Mouse (Mus musculus): ENCODE measurements around the gene Mybph. TPM values are rescaled to one million over a fixed set of nuclear protein-coding genes. Genes with fewer than 3 reads are reported as not detected.
"Not testable (repeated sequence)": the region's sequence is repeated elsewhere in the genome, so short reads cannot be mapped to it uniquely, and the experiment has no call there.

The Mybph gene
- total and polyA plus RNA-seq, 2 experiments from 2014 or later, result 0.12 TPM; not detected in 1

DNA sequence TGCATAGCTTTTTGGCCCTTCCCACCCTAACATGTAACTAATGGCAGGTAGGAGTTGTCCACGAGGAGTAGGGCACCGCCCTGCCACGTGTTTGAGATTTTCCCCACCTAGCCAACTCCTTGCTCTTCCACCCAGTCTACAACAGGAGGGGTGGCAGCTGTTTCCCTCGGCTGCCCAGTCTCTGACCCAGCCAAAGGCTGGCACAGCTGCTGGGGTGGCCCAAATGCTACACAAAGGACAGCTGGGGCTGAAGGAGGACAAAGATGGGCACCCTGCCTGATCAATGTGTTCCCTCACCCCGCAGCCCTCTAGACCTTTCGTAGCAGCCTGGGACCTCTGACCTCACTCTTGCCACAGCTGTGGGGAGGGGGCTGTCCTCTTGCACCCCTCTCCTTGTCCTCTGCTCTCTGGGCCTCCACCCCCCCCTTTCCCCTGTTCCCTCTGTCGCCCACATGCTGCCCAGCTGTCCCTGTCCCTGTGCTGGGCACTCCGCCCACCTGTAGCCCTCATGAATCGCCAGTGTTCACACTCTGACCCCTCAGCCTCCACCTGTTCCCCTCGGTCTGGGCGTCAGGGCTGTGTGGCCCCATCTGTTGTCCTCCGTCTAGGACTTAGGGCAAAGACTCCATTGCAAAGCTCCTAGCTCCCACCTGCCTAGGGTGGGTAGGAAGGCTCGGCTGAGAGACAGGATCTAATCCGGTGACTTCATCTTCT lies 51.9 kb downstream of the Mybph start:
- Histone ChIP-seq H3K9me3 (replicated peaks; ENCODE audit: control insufficient read depth, low read length) (no peaks in the 10 kb centered on the region), H3K27ac (ENCODE audit: low read depth) (no peak overlapping the region), H3K4me1 (ENCODE audit: control insufficient read depth, insufficient read depth) (peaks cover 8% of the 10 kb centered on the region), H3K9ac (replicated peaks; ENCODE audit: low read depth, low read length) (no peak overlapping the region), H3K4me3 (ENCODE audit: low read depth, low read length) (no peak overlapping the region), H3K36me3 (replicated peaks; ENCODE audit: control insufficient read depth, insufficient read depth, low read length) (no peaks in the 10 kb centered on the region), H3K27me3 (ENCODE audit: control insufficient read depth, insufficient read depth, low read length) (no peaks in the 10 kb centered on the region), H3K4me2 (ENCODE audit: low read depth, low read length) (no peak overlapping the region)
- no peak for DNase-seq (ENCODE audit: low spot score)
- no peak for ATAC-seq (ENCODE audit: insufficient read depth, low read depth)
- 80% methylated on average over 13 of the region's 14 CpGs for WGBS
- no peak for TF ChIP-seq EP300 (IDR thresholded peaks at IDR 0.05; ENCODE audit: low read depth)
- no peak for TF ChIP-seq CTCF (IDR thresholded peaks at IDR 0.05; ENCODE audit: low read depth)

DNA sequence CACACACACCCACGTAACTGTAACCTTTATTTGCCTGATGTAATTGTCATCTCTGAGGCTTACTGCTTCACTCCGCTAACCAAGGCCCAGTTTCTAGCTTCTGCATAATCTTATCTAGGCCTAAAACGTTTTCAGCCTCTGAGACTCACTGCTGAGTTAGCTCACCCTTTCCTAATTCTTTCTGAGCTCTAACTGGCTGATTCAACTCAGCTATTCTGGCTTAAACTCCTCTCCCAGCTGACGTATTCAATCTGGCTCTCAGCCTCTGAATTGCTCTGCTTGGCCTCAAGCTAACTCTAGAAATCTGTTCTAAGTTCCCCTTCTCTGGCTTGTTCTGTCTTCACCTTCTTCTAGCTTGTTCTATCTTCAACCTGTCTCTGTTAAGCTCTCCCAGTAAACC lies 53.3 kb downstream of the Mybph start:
- Histone ChIP-seq H3K9ac (replicated peaks; ENCODE audit: low read depth, low read length) (no peak overlapping the region), H3K27me3 (ENCODE audit: control insufficient read depth, insufficient read depth, low read length) (no peaks in the 10 kb centered on the region), H3K27ac (ENCODE audit: low read depth) (no peak overlapping the region), H3K4me3 (ENCODE audit: low read depth, low read length) (no peak overlapping the region), H3K4me2 (ENCODE audit: low read depth, low read length) (no peak overlapping the region), H3K36me3 (replicated peaks; ENCODE audit: control insufficient read depth, insufficient read depth, low read length) (no peaks in the 10 kb centered on the region), H3K4me1 (ENCODE audit: control insufficient read depth, insufficient read depth) (peaks cover 8% of the 10 kb centered on the region), H3K9me3 (replicated peaks; ENCODE audit: control insufficient read depth, low read length) (no peaks in the 10 kb centered on the region)
- ATAC-seq (ENCODE audit: insufficient read depth, low read depth) (no peak), DNase-seq (ENCODE audit: low spot score) (no peak)
- WGBS, result 47% methylated on average over 4 of the region's 4 CpGs
- no peak for TF ChIP-seq CTCF (IDR thresholded peaks at IDR 0.05; ENCODE audit: low read depth)
- no peak for TF ChIP-seq EP300 (IDR thresholded peaks at IDR 0.05; ENCODE audit: low read depth)

DNA sequence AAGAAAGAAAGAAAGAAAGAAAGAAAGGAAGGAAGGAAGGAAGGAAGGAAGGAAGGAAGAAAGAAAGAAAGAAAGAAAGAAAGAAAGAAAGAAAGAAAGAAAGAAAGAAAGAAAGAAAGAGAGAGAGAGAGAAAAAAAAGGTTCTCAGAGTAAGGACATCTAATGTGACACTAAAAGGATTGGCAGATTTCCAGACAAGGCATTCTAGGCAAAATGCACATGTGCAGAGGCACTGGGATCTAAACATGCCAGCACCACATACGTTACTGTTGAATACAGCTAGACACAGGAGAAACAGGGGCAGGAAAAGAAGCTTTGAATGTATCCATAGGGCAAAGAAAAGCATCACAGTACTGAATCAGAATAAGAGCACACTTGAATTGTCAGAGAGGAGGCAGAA lies 56.4 kb downstream of the Mybph start:
- DNase-seq (ENCODE audit: low spot score); H3K4me1 ChIP-seq (ENCODE audit: control insufficient read depth, insufficient read depth); H3K27me3 ChIP-seq (ENCODE audit: control insufficient read depth, insufficient read depth, low read length); H3K4me2 ChIP-seq (ENCODE audit: low read depth, low read length); H3K9ac ChIP-seq (replicated peaks; ENCODE audit: low read depth, low read length); ATAC-seq (ENCODE audit: insufficient read depth, low read depth); H3K27ac ChIP-seq (ENCODE audit: low read depth); H3K4me3 ChIP-seq (ENCODE audit: low read depth, low read length); H3K36me3 ChIP-seq (replicated peaks; ENCODE audit: control insufficient read depth, insufficient read depth, low read length); H3K9me3 ChIP-seq (replicated peaks; ENCODE audit: control insufficient read depth, low read length): not testable (repeated sequence)
- 76% methylated on average over 1 of the region's 1 CpGs for WGBS

Other genes starting within 250 kb of the Mybph start
- 11.2 and 12.5 TPM in 2 replicates for gene Fmod, start 156.2 kb upstream of the Mybph start, total RNA-seq (2014; rRNA removed; ENCODE audit: low replicate concordance)
- 7.7 and 8.9 TPM in 2 replicates for gene Fmod, start 156.2 kb upstream of the Mybph start, polyA plus RNA-seq (2015; fragmentation: Nextera tagmentation; extraction: Ambion mirVana)
- gene Btg2, start 114.3 kb upstream of the Mybph start, total RNA-seq (2014; rRNA removed; ENCODE audit: low replicate concordance), result 46.8 and 52.9 TPM in 2 replicates
- gene Btg2, start 114.3 kb upstream of the Mybph start, polyA plus RNA-seq (2015; fragmentation: Nextera tagmentation; extraction: Ambion mirVana), result 27.4 and 33.7 TPM in 2 replicates
- gene Chit1, start 82.2 kb upstream of the Mybph start, total RNA-seq (2014; rRNA removed; ENCODE audit: low replicate concordance), result 0.76 and 1.5 TPM in 2 replicates
- gene Chit1, start 82.2 kb upstream of the Mybph start, polyA plus RNA-seq (2015; fragmentation: Nextera tagmentation; extraction: Ambion mirVana), result 0.19 and 0.30 TPM in 2 replicates
- gene Chil1, start 11.3 kb upstream of the Mybph start, total RNA-seq (2014; rRNA removed; ENCODE audit: low replicate concordance), result 0.69 TPM in 1 of 2 replicates, not detected in the other
- 0.59 and 0.95 TPM in 2 replicates for gene Chil1, start 11.3 kb upstream of the Mybph start, polyA plus RNA-seq (2015; fragmentation: Nextera tagmentation; extraction: Ambion mirVana)
- 15.5 and 29.2 TPM in 2 replicates for gene Adora1, start 42.0 kb downstream of the Mybph start, total RNA-seq (2014; rRNA removed; ENCODE audit: low replicate concordance)
- 11.7 and 12.9 TPM in 2 replicates for gene Adora1, start 42.0 kb downstream of the Mybph start, polyA plus RNA-seq (2015; fragmentation: Nextera tagmentation; extraction: Ambion mirVana)
- not detected in 2 replicates for gene Myog, start 96.5 kb downstream of the Mybph start, total RNA-seq (2014; rRNA removed; ENCODE audit: low replicate concordance)
- gene Myog, start 96.5 kb downstream of the Mybph start, polyA plus RNA-seq (2015; fragmentation: Nextera tagmentation; extraction: Ambion mirVana), result 0.25 and 0.31 TPM in 2 replicates
- gene Ppfia4, start 139.5 kb downstream of the Mybph start, total RNA-seq (2014; rRNA removed; ENCODE audit: low replicate concordance), result 5.2 and 12.3 TPM in 2 replicates
- 6.2 and 6.4 TPM in 2 replicates for gene Ppfia4, start 139.5 kb downstream of the Mybph start, polyA plus RNA-seq (2015; fragmentation: Nextera tagmentation; extraction: Ambion mirVana)
- gene Tmem183a, start 168.5 kb downstream of the Mybph start, total RNA-seq (2014; rRNA removed; ENCODE audit: low replicate concordance), result 51.8 and 59.8 TPM in 2 replicates
- 30.1 and 31.1 TPM in 2 replicates for gene Tmem183a, start 168.5 kb downstream of the Mybph start, polyA plus RNA-seq (2015; fragmentation: Nextera tagmentation; extraction: Ambion mirVana)
- gene 4933406M09Rik, start 192.5 kb downstream of the Mybph start, total RNA-seq (2014; rRNA removed; ENCODE audit: low replicate concordance), result not detected in 2 replicates
- not detected in 2 replicates for gene 4933406M09Rik, start 192.5 kb downstream of the Mybph start, polyA plus RNA-seq (2015; fragmentation: Nextera tagmentation; extraction: Ambion mirVana)
- 34.4 and 40.0 TPM in 2 replicates for gene Cyb5r1, start 212.1 kb downstream of the Mybph start, total RNA-seq (2014; rRNA removed; ENCODE audit: low replicate concordance)
- 32.9 and 33.9 TPM in 2 replicates for gene Cyb5r1, start 212.1 kb downstream of the Mybph start, polyA plus RNA-seq (2015; fragmentation: Nextera tagmentation; extraction: Ambion mirVana)
- 210 and 238 TPM in 2 replicates for gene Adipor1, start 221.9 kb downstream of the Mybph start, total RNA-seq (2014; rRNA removed; ENCODE audit: low replicate concordance)
- 123 and 124 TPM in 2 replicates for gene Adipor1, start 221.9 kb downstream of the Mybph start, polyA plus RNA-seq (2015; fragmentation: Nextera tagmentation; extraction: Ambion mirVana)